Mouse (Mus musculus) urinary bladder, postnatal 25 days (tissue): ENCODE data around the gene Krtap29-1.

Experiments used
- DNase-seq: peaks from one replicate; pipeline ENCODE4 v3.0.0; 2022; ENCODE audit warnings: low spot score

The Krtap29-1 gene

DNA sequence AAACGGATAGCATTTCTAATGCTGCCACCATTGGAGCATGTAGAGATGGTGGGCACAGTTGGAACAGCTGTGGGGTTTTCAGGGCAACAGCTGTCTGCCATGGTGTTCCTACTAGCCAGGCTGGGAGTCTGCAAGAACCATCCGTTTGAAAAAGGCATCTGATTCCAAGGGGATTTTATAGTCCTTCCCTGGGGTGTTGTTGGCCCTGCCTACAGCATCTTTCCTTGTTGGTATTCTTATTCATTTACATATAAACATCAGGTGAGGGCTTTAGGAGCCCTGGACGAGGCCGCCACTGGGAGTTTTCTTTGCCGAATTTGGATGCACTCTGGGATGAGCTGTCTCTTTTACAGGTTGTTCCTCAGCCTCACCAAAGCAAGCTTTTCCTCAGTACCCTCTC is at the start of gene Krtap29-1:
Gene Krtap29-1, minus strand, starts transcription at position 101 of the 400 bp plus-strand sequence.
- no peak for DNase-seq

DNA sequence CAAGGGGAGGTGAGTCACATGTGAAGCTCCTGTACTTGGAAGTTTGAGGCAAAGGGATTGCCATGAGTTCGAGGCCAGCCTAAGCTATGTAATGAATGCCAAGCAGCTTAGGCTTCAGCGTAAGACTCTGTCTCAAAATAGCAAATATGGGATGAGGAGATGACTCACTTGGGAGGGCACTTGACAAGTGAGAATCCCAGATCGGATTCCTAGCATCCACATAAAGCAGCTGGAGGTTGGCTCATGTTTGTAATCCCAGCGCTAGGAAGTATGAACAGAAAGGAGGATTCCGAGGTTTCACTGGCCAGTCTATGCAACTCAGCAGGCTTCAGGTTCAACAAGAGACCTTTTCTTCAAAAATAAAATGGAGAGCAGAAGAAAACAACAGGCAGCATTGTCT is 42.6 kb upstream of the Krtap29-1 start:
- DNase-seq, result no peak

DNA sequence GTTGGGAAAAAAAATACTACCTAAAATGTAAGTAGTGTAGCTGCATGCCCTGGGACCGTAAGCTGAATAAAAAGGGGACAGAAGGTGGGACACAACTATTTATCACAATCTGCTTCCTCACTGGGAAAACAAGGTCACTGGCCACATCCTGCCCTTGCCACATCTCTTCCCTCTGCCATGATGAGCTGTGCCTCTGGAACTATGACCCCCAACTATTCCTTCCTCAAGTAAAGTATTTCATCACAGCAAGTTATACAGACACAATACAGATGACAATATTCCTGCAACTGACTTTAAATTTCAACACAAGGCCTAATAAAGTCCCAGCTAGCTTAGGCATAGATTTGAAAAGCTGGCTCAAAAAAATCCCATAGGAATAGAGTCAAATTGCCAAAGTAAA is 40.6 kb upstream of the Krtap29-1 start:
- no peak for DNase-seq

DNA sequence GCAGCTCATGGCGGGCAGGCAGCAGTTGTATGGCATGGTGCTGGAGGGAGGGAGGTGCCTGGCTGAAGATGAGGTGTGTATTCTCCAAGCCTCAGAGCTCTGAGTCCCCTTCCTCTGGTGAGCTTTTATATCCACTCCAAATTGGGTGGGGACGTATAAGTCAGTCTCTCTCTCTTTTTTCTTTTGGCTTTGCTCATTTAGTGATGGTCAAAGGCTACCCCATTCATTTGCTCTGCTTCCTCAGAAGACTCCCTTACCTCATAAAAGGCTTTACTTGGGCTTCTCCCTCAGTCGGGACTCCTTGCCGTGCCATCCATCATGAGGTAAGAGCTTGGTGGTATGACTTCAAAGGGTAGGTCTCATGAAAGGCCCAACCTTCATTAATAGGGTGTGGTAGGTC is 37.3 kb upstream of the Krtap29-1 start, which contains the start of gene Krt33a:
Gene Krt33a, minus strand, starts transcription at position 101 of the 400 bp plus-strand sequence.
- DNase-seq, result no peak

DNA sequence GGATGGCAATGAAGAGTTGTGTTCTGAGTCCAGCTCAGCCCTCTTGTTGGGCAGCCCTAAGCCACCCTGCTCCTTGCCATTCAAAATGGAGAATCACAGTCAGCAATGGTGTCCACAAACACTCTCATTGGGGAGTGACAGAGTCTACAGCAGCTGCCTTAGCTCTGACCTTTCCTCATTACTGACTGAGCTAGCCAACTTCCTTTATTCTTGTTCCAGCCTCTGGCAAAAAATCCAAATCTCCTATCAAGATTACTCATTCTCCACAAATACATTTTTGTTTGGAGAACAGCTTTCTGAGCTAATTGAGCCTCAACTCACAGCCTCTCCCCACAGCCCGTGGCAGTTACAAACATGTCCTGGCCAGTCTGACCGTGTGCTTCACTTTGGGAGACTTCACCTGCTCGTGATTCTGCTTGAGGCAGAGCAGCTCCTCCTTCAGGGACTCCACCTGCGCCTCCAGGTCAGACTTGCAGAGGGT is 34.9 kb upstream of the Krtap29-1 start:
- peak; percentile 50 for DNase-seq

DNA sequence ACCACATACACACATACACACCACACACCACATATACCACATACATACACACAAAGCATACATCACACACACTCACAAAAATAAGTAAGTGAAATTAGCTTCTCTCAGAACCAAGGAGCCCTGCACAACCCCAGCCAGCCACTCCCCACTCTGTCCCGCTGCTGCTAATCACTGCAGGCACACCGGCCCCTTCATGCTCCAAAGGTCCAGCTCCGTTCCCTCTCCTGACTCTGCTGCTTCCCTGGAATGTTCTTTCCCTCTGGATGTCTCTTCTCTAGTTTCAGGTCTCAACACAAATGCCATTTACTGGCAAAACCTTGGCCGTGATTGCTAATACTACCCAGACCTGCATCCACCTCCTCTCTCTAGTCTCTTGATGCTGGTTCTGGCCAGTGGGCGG is 31.8 kb upstream of the Krtap29-1 start:
- no peak for DNase-seq

DNA sequence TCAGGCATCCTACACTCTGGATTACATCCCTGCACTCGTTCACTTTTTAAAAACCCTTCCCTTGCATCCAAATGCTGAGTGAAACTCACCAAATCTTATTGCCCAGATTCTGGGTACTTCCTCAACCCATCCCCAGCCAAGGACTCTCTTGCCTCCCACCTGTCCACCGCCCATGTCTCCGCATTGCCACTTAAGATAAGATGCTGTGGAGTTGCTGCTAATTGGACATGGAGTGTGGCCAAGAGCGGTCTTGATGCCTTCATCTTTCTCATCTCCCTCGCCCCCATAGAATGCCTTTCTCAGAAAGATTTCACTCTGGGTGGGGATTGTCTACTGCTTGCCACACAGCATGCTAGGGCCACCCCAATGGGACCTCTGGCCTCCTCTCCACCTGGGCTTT is 29.5 kb upstream of the Krtap29-1 start:
- DNase-seq, result no peak

DNA sequence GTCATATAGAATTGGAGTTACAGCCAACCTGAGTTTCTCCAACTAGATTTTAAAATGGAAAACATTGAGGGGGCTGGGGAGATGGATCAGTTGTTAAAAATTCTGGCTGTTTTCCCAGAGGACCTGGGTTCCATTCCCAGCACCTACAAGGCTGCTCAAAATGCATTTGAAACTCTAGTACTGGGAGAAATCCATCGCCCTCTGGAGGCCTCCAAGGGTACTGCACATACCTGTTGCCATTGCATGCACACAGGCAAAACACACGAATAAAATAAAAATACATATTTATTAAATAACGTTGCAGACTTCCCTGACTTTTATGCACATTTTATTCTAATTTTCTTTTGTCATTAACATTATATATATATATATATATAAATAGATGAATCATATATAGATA is 27.8 kb upstream of the Krtap29-1 start:
- no peak for DNase-seq

DNA sequence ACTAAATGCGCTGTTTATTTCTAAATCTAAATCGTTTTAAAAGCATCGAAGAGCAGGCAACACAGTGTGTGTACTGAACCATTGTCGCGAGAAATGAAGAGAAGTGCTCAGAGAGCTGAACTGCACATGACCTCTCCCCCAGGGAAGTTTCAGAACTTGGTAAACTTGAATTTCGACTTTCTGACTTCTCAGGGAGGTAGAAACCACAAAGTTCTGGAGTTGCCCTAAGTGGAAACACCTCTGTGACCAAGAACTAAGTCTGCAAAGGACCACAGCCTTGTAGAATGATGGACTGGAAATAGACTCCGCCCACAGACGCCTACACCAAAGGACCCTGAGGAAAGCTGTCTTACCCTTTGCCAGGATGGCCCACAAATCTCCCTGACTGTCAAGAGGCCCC is 27.1 kb upstream of the Krtap29-1 start:
- DNase-seq, result no peak

DNA sequence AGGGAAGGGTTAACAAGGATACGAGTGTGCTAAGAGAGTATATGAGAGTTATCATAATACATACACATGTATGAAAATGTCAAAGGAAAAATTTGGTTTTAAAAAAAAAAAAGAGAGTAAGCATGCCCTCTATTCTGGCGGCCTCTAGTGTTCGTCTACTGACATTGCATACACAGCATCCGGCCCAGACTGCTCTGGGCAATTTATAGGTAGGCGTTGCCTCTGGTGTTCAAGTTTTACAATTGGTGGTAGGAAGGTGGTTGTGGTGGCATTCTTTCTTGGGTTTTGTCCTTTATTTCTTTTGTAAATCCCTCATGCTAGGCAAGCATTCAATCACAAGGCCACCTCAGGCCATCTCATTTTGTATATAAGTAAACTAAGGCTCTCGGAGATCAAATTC is 26.0 kb upstream of the Krtap29-1 start:
- DNase-seq, result peak; percentile 44

DNA sequence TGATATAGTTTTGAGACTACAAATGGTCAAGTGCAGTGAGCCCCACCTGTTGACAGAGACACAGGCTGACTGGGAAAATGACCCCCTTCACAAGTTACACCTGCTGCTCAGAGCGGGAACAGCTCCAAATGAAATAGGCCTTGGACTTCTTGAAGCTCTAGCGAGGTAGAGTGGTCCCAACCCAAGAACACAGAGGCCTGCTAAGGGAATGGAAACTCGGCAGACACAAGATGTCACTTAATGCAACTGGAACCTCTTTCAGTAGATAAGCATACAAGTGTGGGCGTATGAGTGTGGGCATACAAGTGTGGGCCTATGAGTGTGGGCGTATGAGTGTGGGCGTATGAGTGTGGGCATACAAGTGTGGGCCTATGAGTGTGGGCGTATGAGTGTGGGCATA is 20.2 kb upstream of the Krtap29-1 start:
- no peak for DNase-seq

DNA sequence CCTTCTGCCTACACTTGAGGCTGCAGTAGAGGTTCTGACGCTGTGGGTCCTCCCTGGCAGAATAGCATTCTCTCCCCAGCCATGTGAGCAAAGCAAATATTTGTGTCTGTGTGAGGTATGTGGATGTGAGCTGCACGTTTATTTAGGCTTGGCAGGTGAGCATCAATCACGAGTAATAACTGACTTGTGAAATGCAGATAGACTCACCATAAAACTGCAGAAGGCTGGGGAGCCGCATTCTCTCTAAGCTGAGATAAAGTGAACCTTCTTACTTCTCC is 15.5 kb upstream of the Krtap29-1 start:
- no peak for DNase-seq

DNA sequence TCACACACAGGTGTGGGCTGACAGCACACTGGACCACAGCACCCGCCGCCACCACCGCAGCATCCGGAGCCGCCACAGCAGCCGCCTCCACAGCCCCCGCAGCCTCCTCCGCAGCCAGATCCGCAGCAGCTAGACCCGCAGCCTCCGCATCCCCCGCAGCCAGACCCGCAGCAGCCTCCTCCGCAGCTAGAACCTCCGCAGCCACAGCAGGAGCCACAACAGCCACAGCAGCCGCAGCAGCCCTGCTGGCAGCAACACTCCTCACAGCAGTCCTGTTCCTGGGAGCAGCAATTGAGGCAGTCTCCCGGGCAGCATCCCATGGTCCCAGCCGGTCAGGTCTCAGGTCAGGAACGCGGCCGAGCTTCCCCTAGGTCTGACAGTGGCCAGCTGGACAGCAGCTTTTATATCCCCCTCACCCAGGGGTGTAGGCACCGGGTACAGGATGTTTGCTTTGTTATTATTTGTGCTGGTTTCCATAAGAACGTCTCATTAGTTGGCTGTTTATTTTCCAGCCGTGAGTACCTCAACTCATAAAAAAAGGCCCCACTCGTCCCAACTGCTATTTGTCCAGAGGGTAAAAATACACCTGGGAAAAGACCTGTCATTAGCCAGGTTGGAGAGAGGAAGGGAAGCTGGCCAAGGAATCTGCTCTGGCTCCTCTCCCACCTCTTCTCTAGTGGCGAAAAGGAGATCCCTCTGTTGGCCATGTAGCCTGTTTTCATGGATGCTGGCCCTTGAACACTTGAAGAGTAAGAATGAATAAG is 14.9 kb upstream of the Krtap29-1 start, which contains the start of gene Krtap17-1:
Gene Krtap17-1, minus strand, starts transcription at position 375 of the 764 bp plus-strand sequence.
- DNase-seq, result no peak

DNA sequence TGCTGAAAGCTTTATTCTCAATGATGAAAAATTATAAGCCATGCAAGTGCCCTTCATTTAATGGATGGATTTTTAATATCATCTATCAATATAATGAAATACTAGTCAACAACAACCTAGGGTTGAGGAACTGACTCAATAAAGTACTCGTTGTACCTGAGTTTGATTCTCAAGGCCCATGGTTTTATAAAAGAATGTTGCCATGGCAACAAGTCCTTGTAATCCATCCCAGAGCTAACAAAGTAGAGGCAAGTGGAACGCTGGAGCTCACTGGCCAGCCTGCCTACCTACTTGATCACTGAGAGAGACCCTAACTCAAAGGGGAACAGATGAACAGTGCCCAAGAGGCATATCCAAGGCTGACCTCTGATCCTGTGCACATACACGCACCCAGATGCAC is 11.7 kb upstream of the Krtap29-1 start:
- DNase-seq, result no peak

DNA sequence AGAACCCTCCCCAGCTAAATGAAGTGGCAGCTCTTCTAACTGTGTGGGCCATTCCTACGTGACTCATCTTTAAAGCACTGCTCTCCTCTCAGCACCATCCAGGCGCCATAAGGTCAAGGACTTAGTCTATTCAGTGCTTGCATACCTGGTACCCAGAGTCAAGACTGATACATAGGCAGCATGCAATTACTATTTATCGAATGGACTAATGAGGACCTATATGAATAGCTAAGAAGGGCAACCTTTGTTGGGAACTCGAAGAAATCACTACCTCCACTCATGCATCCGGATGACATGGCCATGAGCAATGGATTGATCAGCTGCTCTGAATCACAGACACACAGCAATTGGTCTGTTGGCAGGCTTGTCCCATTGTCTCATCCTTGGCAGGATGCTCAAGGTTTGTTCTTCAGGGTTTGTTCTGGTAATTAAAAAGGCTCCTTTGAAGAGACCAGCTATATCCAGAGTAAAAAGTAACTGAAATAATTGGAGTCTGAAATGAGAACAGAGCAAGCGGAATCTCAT is 11.1 kb upstream of the Krtap29-1 start:
- DNase-seq, result no peak

DNA sequence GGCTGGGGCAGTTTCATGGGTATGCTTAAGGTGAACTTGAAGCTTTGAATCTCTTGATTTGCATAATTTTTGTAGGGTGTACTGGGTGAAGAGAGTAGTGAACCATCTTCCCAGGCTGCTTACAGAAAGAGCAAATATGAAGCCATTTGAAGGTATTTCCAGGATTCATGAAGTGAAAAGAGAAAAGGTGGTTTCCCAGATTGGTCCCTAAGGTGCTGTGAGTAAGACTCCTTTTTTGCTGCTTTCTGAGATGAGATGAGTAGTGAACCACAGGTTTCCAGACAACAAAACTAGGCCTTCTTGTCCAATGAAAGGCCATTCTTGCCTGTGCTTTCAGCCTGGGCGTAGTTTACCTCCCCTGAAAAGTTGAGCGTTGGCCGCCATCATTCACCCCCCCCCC is 9.7 kb upstream of the Krtap29-1 start:
- no peak for DNase-seq

DNA sequence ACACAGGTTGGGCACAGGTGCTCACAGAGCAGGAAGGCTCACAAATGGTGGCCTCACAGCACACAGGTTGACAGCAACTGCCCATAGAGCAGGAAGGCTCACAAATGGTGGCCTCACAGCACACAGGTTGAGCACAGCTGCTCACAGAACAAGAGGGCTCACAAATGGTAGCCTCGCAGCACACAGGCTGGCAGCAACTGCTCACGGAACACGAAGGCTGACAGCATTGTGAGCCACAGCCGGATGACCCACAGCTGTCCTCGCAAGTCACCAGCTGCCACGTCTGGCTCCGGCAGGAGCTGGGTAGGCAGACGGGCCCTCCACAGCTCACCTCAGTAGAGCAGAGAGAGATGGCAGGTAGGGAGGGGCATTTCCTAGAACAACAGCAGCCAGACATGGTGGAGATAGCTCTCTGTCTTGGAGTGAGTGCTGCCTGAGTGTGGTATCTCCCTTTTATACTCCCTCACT is 7.4 kb upstream of the Krtap29-1 start, which contains the start of gene Krtap16-1:
Gene Krtap16-1, minus strand, starts transcription at position 418 of the 468 bp plus-strand sequence.
- no peak for DNase-seq

DNA sequence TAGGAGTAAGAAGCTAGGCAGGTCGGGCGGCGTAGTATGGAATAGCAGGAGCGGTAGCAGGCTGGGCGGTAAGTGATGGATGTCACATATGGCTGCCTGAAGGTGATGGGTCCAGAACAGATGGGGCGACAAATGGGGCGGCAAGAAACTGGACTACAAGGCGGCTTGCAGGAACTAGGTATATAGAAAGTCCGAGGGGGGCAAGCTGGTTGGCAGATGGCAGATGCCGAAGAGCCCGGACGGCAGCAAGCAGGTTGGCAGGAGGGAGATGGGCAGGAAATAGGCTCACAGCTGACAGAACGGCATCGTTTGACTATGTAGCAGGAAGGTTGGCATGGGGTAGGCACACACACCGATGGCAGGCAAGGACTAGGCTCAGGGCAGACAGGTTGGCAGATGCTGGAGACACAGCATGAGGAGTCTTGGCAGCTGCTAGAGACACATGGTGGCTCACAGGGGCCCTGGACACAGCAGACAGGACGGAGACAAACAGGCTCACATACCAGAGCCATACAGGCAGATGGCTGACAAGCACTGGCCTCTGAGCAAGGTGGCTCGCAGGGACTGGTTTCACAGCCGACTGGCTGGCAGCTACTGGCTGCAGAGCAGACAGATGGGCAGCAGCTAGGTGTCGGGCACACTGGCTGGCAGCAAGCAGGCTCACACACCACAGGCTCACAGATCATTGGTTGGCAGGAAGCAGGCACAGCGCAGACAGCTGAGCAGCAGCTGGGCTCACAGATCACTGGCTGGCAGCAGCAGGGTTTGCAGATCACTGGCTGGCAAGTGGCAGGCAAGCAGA is 6.6 kb upstream of the Krtap29-1 start:
- DNase-seq, result no peak

DNA sequence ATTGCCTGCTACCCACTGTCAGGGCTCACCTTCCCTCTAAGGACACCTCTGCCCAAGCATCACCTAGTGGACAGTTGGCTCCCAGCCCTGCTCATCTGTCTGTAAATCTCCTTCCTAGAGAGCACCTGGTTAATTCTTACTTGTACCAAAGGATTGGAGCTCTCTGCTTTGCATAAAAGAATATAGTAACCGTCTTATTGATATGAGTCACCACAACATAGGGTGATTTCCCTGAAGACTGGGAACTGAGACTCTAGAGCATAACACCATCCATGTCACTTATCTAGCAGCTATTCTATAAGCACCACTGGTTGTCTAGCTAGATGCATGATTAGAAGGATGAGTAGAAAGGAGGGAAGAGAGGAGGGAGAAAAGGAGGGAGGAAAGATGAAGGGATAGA is 4.6 kb upstream of the Krtap29-1 start:
- DNase-seq, result no peak

DNA sequence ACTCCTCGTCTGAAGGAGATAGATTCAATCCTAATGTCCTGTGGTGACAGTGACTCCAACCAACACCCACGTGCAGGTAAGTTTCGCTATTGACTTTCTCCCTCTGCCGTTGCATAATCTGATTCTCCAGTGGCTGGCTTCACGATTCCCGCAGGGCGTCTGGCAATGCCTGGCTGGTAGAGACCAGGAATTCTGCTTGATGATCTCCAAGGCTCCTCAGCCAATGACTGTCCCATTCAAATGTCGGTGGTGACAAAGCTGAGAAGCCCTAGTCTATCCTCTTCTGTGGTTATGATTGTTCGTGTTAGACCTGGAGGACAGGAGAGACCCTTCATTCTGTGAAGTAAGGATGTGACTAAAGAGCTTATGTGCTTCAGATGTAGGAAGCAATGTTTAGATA is 3.9 kb upstream of the Krtap29-1 start:
- DNase-seq, result no peak

DNA sequence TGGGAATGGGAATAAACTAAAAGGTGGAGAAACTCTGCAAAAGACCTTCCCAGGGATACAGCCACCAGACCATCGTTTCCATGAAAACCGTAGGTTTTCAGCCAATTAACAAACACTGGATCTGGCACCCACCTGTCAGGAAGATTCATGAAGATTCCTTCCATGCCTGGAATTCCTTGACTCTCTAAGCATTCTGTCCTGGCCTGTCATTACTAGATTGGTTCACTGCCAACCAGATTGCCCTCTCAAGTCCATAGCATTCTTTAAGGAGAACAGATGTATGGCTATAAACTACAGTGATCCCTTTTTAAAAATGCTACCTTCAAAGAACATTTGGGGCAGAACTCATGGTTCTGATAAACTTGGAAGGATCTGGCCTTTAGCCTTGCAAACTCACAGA is 12.9 kb downstream of the Krtap29-1 start:
- no peak for DNase-seq

DNA sequence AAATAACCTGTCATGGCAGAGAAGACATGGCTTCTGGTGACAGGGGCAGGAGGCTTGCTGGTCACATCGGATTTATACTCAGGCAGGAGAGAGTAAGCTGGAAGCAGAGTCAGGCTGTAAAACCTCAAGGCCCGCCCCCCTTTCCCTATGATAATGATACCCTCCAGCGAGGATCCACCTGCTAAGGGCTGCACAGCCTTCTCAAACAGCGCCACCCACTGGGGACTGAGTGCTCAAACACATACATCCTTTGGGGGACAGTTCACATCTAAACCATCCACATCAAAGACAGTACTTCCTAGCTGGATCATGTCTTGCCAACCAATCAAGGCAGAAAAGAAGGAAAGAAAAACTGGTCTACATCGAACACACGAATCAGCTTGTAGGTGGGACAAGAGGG is 14.6 kb downstream of the Krtap29-1 start:
- DNase-seq, result no peak

DNA sequence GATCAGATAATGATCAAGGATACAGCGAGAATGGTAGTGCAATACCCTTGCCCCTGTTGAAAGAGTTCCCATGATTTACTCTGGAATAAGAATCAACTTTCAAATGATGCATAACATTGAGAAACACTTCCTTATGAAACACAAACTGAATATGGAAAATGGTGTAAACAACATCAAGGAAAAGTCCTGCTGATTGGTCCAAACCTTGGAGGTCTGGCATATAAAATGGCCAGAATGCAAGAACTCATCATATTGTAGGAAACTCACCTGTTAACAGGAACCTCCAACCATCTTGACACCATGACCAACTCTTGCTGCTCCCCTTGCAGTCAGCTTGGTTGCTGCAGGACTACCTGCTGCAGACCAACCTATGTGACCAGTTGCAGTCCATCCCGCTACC is 30.7 kb downstream of the Krtap29-1 start, which contains the start of gene Krtap9-5:
Gene Krtap9-5, plus strand, starts transcription at position 301 of the 400 bp plus-strand sequence.
- DNase-seq, result no peak
